In genomic region chr10:69585271-69585670, GRCm38 (mm10) we compare ENCODE assay signal across 18 mouse cellular contexts.
"Had no signal": no experiment of that assay in that cellular context is flagged by ENCODE, and none has a peak within 500 bp of the region (broad histone marks: within the 10 kb centered on the region; RNA-seq: fewer than 3 reads in every experiment).

No protein-coding gene starts in this region.

- H3K36me3 ChIP-seq: liver, embryonic 15.5 days; lung, embryonic 15.5 days; midbrain, embryonic 12.5 days; midbrain, embryonic 15.5 days; stomach, embryonic 15.5 days had no signal

- H3K9me3 ChIP-seq: liver, embryonic 15.5 days; lung, embryonic 15.5 days; midbrain, embryonic 12.5 days; midbrain, embryonic 15.5 days; neural tube, embryonic 12.5 days; stomach, embryonic 15.5 days had no signal

- H3K4me3 ChIP-seq: liver, embryonic 15.5 days; lung, embryonic 15.5 days; megakaryocyte, embryonic 14.5 days; midbrain, embryonic 12.5 days; midbrain, embryonic 15.5 days; neural tube, embryonic 12.5 days; stomach, embryonic 15.5 days had no signal

- DNase-seq: liver, postnatal 0 days; lung, adult 2 months; lung, postnatal 14 days; lung, postnatal 36 days; right cerebral cortex, postnatal 14 days; thymus, adult 2 months; thymus, postnatal 25 days; thymus, postnatal 4 days had no signal

- H3K9ac ChIP-seq: liver, embryonic 15.5 days; liver, postnatal 0 days; lung, embryonic 15.5 days; midbrain, embryonic 12.5 days; midbrain, embryonic 15.5 days; neural tube, embryonic 12.5 days; stomach, embryonic 15.5 days had no signal

- H3K27me3 ChIP-seq: liver, embryonic 15.5 days; lung, embryonic 15.5 days; megakaryocyte, embryonic 14.5 days; midbrain, embryonic 12.5 days; midbrain, embryonic 15.5 days; neural tube, embryonic 12.5 days; stomach, embryonic 15.5 days had no signal

- H3K4me1 ChIP-seq: megakaryocyte, embryonic 14.5 days had no signal

- ATAC-seq: liver, postnatal 0 days; lung, postnatal 0 days had no signal

- H3K4me2 ChIP-seq: liver, embryonic 15.5 days; lung, embryonic 15.5 days; midbrain, embryonic 12.5 days; midbrain, embryonic 15.5 days; stomach, embryonic 15.5 days had no signal

- H3K27ac ChIP-seq: liver, embryonic 15.5 days; lung, embryonic 15.5 days; macrophage; neural tube, embryonic 12.5 days; stomach, embryonic 15.5 days; stomach, postnatal 0 days had no signal
